In genomic region chr9:106882176-106882575, GRCm38 (mm10) we compare ENCODE assay signal across 1 mouse cellular context.
TF ChIP-seq lines count a peak whose summit lies in the region.

No protein-coding gene starts in this region.

TF ChIP-seq in MEL, 35 proteins besides CTCF, POLR2A, EP300 and RAD21:
- no peak for TF ChIP-seq NELFE (IDR thresholded peaks at IDR 0.05; ENCODE audit: low read depth, low read length)
- TF ChIP-seq MYB (IDR thresholded peaks at IDR 0.05; ENCODE audit: low read depth, low read length), result no peak
- no peak for TF ChIP-seq UBTF (IDR thresholded peaks at IDR 0.05; ENCODE audit: borderline replicate concordance, insufficient read depth, low read depth, low read length)
- no peak for TF ChIP-seq SMC3 (IDR thresholded peaks at IDR 0.05; ENCODE audit: low read depth, low read length)
- no peak for TF ChIP-seq ZNF384 (IDR thresholded peaks at IDR 0.05; ENCODE audit: low read depth, low read length)
- no peak for TF ChIP-seq SIN3A (IDR thresholded peaks at IDR 0.05; ENCODE audit: low read length)
- TF ChIP-seq USF2 (IDR thresholded peaks at IDR 0.05; ENCODE audit: borderline replicate concordance in 1 of 2, insufficient read depth in 1 of 2, low read depth in 1 of 2, low read length in 2 of 2), result no peak
- TF ChIP-seq BHLHE40 (IDR thresholded peaks at IDR 0.05; ENCODE audit: borderline replicate concordance, low read depth, low read length), result no peak
TF ChIP-seq in MEL: peak in this region for 0.
